Mouse (Mus musculus): Measurements from ENCODE around the gene Gm13283. TPM values are rescaled to one million over a fixed set of nuclear protein-coding genes. Genes with fewer than 3 reads are reported as not detected.
"Not testable (repeated sequence)": the region's sequence is repeated elsewhere in the genome, so short reads cannot be mapped to it uniquely, and the experiment has no call there.

Gene Gm13283
- total RNA-seq, 2 experiments from 2014 or later, result not detected

- peak in 1 of 2 experiments; percentile 20 for DNase-seq (ENCODE audit: low spot score in 2 of 2)
Measured at GRCm38 (mm10) chr4:88762341-88762740, 2.4 kb downstream of the Gm13283 start.

GRCm38 (mm10) chr4:88763384-88764018, 3.6 kb downstream of the Gm13283 start:
- peak in 1 of 2 experiments; percentile 34 for DNase-seq (ENCODE audit: low spot score in 2 of 2)

GRCm38 (mm10) chr4:88773534-88773933, 13.6 kb downstream of the Gm13283 start, which contains the start of gene Gm13290:
Gene Gm13290 (plus strand): TSS chr4:88773834.
- not testable (repeated sequence) for DNase-seq (ENCODE audit: low spot score in 2 of 2)

- not testable (repeated sequence) for DNase-seq (ENCODE audit: low spot score in 2 of 2)
Measured at GRCm38 (mm10) chr4:88776622-88777021, 16.7 kb downstream of the Gm13283 start, which contains the start of gene Gm13289. Gene Gm13289 (plus strand): TSS chr4:88776922.

- not testable (repeated sequence) for DNase-seq (ENCODE audit: low spot score in 2 of 2)
Measured at GRCm38 (mm10) chr4:88779550-88779949, 19.6 kb downstream of the Gm13283 start, which contains the start of gene Gm13272. Gene Gm13272 (plus strand): TSS chr4:88779850.

GRCm38 (mm10) chr4:88780320-88780719, 20.4 kb downstream of the Gm13283 start:
- DNase-seq (ENCODE audit: low spot score in 2 of 2), result peak in 1 of 2 experiments; percentile 14

GRCm38 (mm10) chr4:88781831-88782230, 21.9 kb downstream of the Gm13283 start, which contains the start of gene Ifnz:
Gene Ifnz (plus strand): TSS chr4:88782131.
- not testable (repeated sequence) for DNase-seq (ENCODE audit: low spot score in 2 of 2)

- not testable (repeated sequence) for DNase-seq (ENCODE audit: low spot score in 2 of 2)
Measured at GRCm38 (mm10) chr4:88782335-88782734, 22.4 kb downstream of the Gm13283 start.

- not testable (repeated sequence) for DNase-seq (ENCODE audit: low spot score in 2 of 2)
Measured at GRCm38 (mm10) chr4:88785409-88785808, 25.5 kb downstream of the Gm13283 start, which contains the start of gene Gm13276. Gene Gm13276 (plus strand): TSS chr4:88785709.

- peak; percentile 20 to 52 for DNase-seq (ENCODE audit: low spot score in 2 of 2)
Measured at GRCm38 (mm10) chr4:88788402-88788801, 28.5 kb downstream of the Gm13283 start, which contains the start of gene Gm13277. Gene Gm13277 (plus strand): TSS chr4:88788632.

- not testable (repeated sequence) for DNase-seq (ENCODE audit: low spot score in 2 of 2)
Measured at GRCm38 (mm10) chr4:88791250-88791649, 31.3 kb downstream of the Gm13283 start, which contains the start of gene Gm13278. Gene Gm13278 (plus strand): TSS chr4:88791550.

- peak; percentile 51 to 63 for DNase-seq (ENCODE audit: low spot score in 2 of 2)
Measured at GRCm38 (mm10) chr4:88793936-88794675, 34.2 kb downstream of the Gm13283 start, which contains the start of gene Gm13275. Gene Gm13275 (plus strand): TSS chr4:88794487.

GRCm38 (mm10) chr4:88797097-88797496, 37.2 kb downstream of the Gm13283 start, which contains the start of gene Gm13279:
Gene Gm13279 (plus strand): TSS chr4:88797397.
- not testable (repeated sequence) for DNase-seq (ENCODE audit: low spot score in 2 of 2)

GRCm38 (mm10) chr4:88799365-88799764, 39.4 kb downstream of the Gm13283 start, which contains the start of gene Gm13285:
Gene Gm13285 (plus strand): TSS chr4:88799665.
- DNase-seq (ENCODE audit: low spot score in 2 of 2), result not testable (repeated sequence)

- not testable (repeated sequence) for DNase-seq (ENCODE audit: low spot score in 2 of 2)
Measured at GRCm38 (mm10) chr4:88802954-88803353, 43.0 kb downstream of the Gm13283 start, which contains the start of gene Gm13287. Gene Gm13287 (plus strand): TSS chr4:88803254.

- not testable (repeated sequence) for DNase-seq (ENCODE audit: low spot score in 2 of 2)
Measured at GRCm38 (mm10) chr4:88805231-88805630, 45.3 kb downstream of the Gm13283 start, which contains the start of gene Gm13288. Gene Gm13288 (plus strand): TSS chr4:88805531.

GRCm38 (mm10) chr4:88805761-88806160, 45.8 kb downstream of the Gm13283 start:
- DNase-seq (ENCODE audit: low spot score in 2 of 2), result peak in 1 of 2 experiments; percentile 17

All from gastrocnemius, postnatal 4 days (tissue).